Mouse (Mus musculus) heart, embryonic 16.5 days (tissue): ENCODE measurements around the gene Gm7544. TPM values are rescaled to one million over a fixed set of nuclear protein-coding genes. Genes with fewer than 3 reads are reported as not detected.
"Not testable (repeated sequence)": the region's sequence is repeated elsewhere in the genome, so short reads cannot be mapped to it uniquely, and the experiment has no call there.

ENCODE experiments used
- ATAC-seq: fragments of 200-750 bp; cut with Nextera tagmentation; replicated peaks from 2 replicates; pipeline ENCODE4 v1.8.0; 2017; ENCODE audit warnings: moderate number of reproducible peaks; ENCODE audit not compliant: insufficient read depth, low FRiP score; ENCODE audit errors: extremely low read depth
- H3K27ac ChIP-seq: fragments of 300-500 bp; sonication (generic); 2 replicates; pipeline ENCODE4 v1.5.1; 2014; ENCODE audit warnings: mild to moderate bottlenecking, low read length, control low read depth, moderate library complexity
- H3K27me3 ChIP-seq: fragments of 300-500 bp; sonication (generic); 2 replicates; pipeline ENCODE4 v1.6.1; 2014; ENCODE audit warnings: low read length, mixed read lengths; ENCODE audit not compliant: control insufficient read depth, insufficient read depth
- H3K36me3 ChIP-seq: fragments of 300-500 bp; sonication (generic); 2 replicates; pipeline ENCODE4 v1.6.1; 2014; ENCODE audit not compliant: control insufficient read depth, insufficient read depth
- H3K4me1 ChIP-seq: fragments of 300-500 bp; sonication (generic); 2 replicates; pipeline ENCODE4 v1.6.1; 2014; ENCODE audit warnings: low read length, mixed read lengths; ENCODE audit not compliant: control insufficient read depth, insufficient read depth
- H3K4me2 ChIP-seq: fragments of 300-500 bp; sonication (generic); 2 replicates; pipeline ENCODE4 v1.6.1; 2014; ENCODE audit warnings: low read depth, mild to moderate bottlenecking, control low read depth, low read length
- H3K4me3 ChIP-seq: fragments of 300-500 bp; sonication (generic); 2 replicates; pipeline ENCODE4 v1.5.1; 2014; ENCODE audit warnings: mild to moderate bottlenecking, control low read depth, low read length
- H3K9ac ChIP-seq: fragments of 300-500 bp; sonication (generic); 2 replicates; pipeline ENCODE4 v1.6.1; 2014; ENCODE audit warnings: low read length, control low read depth
- H3K9me3 ChIP-seq: fragments of 300-500 bp; sonication (generic); replicated peaks from 2 replicates; pipeline ENCODE4 v1.6.1; 2016; ENCODE audit warnings: low read length; ENCODE audit not compliant: control insufficient read depth
- WGBS: fragments of 180-500 bp; shearing (Covaris S2); extraction: QIAGEN DNeasy Blood & Tissue Kit; methylation state at CpG from one replicate; pipeline ENCODE4 v1.1.7; 2014; 5-methylcytosine and 5-hydroxymethylcytosine counted together
- polyA plus RNA-seq: library from polyadenylated mRNA; unstranded; fragments of >200 nt; fragmentation: Nextera tagmentation; extraction: Ambion mirVana; gene quantifications from 2 replicates; pipeline ENCODE4 v1.2.1, GENCODE M21; 2015

The Gm7544 gene
- polyA plus RNA-seq, 1 experiment from 2014 or later, result not detected

DNA sequence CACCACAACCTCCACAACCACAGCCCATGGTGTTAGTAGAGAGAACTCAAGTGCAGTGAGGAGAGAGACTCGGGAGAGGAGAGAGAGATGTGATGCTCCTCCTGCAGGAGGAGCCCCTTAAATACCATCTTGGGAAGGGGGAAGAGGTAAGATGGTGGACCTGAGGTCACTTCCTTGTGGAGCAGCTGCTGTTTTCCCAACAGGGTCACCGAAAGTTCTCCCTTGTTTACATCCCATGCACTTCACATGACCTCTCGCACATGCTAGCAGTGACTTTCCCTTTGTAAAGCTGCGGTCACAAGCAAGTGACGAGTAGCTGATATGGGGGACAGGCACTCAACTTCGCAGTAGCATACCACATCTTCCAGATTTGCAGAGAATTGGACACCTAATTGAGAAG lies 12.5 kb downstream of the Gm7544 start, which contains the start of gene A030003K21Rik:
TSS of gene A030003K21Rik (minus strand) at position 94 of the 400 bp plus-strand sequence.
- H3K4me1 ChIP-seq, H3K36me3 ChIP-seq, H3K4me2 ChIP-seq, ATAC-seq, H3K4me3 ChIP-seq, H3K27me3 ChIP-seq, H3K9ac ChIP-seq, H3K27ac ChIP-seq: not testable (repeated sequence)
- no CpG with 5 or more reads among the region's 6 CpGs for WGBS
- peaks cover 11% of the 10 kb centered on the region; the same call in 1 of the 2 replicates for H3K9me3 ChIP-seq

- H3K9ac ChIP-seq, H3K4me1 ChIP-seq, H3K27ac ChIP-seq, ATAC-seq, H3K4me3 ChIP-seq, H3K27me3 ChIP-seq, H3K36me3 ChIP-seq, H3K4me2 ChIP-seq: not testable (repeated sequence)
- WGBS, result 80% methylated on average over 1 of the region's 2 CpGs
- peaks cover 11% of the 10 kb centered on the region; the same call in 1 of the 2 replicates for H3K9me3 ChIP-seq
Measured at GRCm38 (mm10) chr1:82942505-82942904, 13.3 kb downstream of the Gm7544 start.

DNA sequence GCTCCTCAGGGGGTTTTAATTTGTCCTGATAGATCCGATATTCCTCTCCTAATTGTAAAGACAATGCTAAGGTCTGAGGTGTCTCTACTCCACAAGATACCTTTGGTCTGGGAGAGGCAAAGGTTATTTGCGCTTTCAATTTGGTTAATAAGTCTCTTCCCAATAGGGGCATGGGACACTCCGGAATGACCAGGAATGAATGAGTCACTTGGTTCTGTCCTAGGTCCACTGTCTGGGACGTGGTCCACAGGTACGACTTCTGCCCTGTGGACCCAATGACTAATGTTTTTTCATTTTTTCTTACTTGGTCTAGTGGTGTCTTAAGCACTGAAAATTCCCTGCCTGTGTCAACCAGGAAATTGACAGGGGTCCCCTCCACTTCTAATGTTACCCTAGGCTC lies 17.1 kb downstream of the Gm7544 start:
- WGBS, result 90% methylated on average over 5 of the region's 5 CpGs
- Histone ChIP-seq H3K27ac (no peak overlapping the region), H3K27me3 (no peaks in the 10 kb centered on the region), H3K4me3 (no peak overlapping the region), H3K9ac (no peak overlapping the region), H3K4me1 (no peaks in the 10 kb centered on the region), H3K36me3 (no peaks in the 10 kb centered on the region), H3K4me2 (no peak overlapping the region), H3K9me3 (peaks cover 11% of the 10 kb centered on the region)
- ATAC-seq, result no peak

DNA sequence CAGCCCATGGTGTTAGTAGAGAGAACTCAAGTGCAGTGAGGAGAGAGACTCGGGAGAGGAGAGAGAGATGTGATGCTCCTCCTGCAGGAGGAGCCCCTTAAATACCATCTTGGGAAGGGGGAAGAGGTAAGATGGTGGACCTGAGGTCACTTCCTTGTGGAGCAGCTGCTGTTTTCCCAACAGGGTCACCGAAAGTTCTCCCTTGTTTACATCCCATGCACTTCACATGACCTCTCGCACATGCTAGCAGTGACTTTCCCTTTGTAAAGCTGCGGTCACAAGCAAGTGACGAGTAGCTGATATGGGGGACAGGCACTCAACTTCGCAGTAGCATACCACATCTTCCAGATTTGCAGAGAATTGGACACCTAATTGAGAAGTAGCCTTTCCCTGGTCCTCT lies 24.5 kb downstream of the Gm7544 start, which contains the start of gene Gm6217:
TSS of gene Gm6217 (minus strand) at position 74 of the 400 bp plus-strand sequence.
- not testable (repeated sequence) for H3K27ac ChIP-seq, ATAC-seq, H3K9me3 ChIP-seq, H3K4me3 ChIP-seq, H3K4me1 ChIP-seq, H3K27me3 ChIP-seq, H3K9ac ChIP-seq, H3K4me2 ChIP-seq, H3K36me3 ChIP-seq
- no CpG with 5 or more reads among the region's 6 CpGs for WGBS

- not testable (repeated sequence) for H3K9ac ChIP-seq, H3K9me3 ChIP-seq, H3K27ac ChIP-seq, H3K4me3 ChIP-seq, H3K4me2 ChIP-seq, H3K4me1 ChIP-seq, H3K27me3 ChIP-seq, ATAC-seq, H3K36me3 ChIP-seq
- WGBS, result 91% methylated on average over 3 of the region's 3 CpGs
Measured at GRCm38 (mm10) chr1:82930558-82930957, 25.3 kb downstream of the Gm7544 start.

GRCm38 (mm10) chr1:82924650-82925049 lies 31.2 kb downstream of the Gm7544 start, which contains the start of gene A030014E15Rik:
TSS of gene A030014E15Rik (plus strand) at chr1:82924917.
- no peaks in the 10 kb centered on the region for H3K4me1 ChIP-seq
- WGBS, result 82% methylated on average over 6 of the region's 6 CpGs

DNA sequence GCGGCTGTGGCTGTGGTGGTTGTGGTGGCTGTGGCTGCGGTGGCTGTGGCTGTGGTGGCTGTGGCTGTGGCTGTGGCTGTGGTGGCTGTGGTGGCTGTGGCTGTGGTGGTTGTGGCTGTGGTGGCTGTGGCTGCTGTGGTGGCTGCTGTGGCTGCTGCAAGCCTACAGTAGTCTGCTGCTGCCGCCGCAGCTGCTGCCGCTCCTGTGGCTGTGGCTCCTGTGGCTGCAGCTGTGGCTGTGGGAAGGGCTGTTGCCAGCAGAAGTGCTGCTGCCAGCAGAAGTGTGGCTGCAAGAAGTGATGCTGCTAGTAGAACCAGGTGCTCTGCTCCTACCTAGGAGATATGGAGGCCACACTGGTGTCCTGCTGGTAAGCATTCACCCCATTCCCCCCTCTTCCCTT lies 42.4 kb downstream of the Gm7544 start:
- not testable (repeated sequence) for H3K4me3 ChIP-seq, H3K4me2 ChIP-seq, H3K9me3 ChIP-seq, H3K9ac ChIP-seq, ATAC-seq, H3K27me3 ChIP-seq, H3K4me1 ChIP-seq, H3K27ac ChIP-seq, H3K36me3 ChIP-seq
- WGBS, result 86% methylated on average over 4 of the region's 5 CpGs

More at GRCm38 (mm10) chr1:82924650-82925049, 31.2 kb downstream of the Gm7544 start, which contains the start of gene A030014E15Rik:
- Histone ChIP-seq H3K9ac (no peak within 1 kb of the TSS), H3K36me3 (no peaks in the 10 kb centered on the region), H3K27ac (no peak within 1 kb of the TSS), H3K27me3 (no peaks in the 10 kb centered on the region), H3K9me3 (no peaks in the 10 kb centered on the region), H3K4me2 (no peak within 1 kb of the TSS), H3K4me3 (no peak within 1 kb of the TSS)
- ATAC-seq, result no peak

- no peaks in the 10 kb centered on the region for H3K27me3 ChIP-seq
- no peak for ATAC-seq
- H3K4me2 ChIP-seq, result no peak within 1 kb of the TSS
- H3K9me3 ChIP-seq, result no peaks in the 10 kb centered on the region
- no peaks in the 10 kb centered on the region for H3K36me3 ChIP-seq
- 83% methylated on average over 3 of the region's 3 CpGs for WGBS
- H3K4me3 ChIP-seq, result no peak within 1 kb of the TSS
- no peak within 1 kb of the TSS for H3K9ac ChIP-seq
- H3K4me1 ChIP-seq, result no peaks in the 10 kb centered on the region
- no peak within 1 kb of the TSS for H3K27ac ChIP-seq
Measured at GRCm38 (mm10) chr1:82913025-82913424, 42.8 kb downstream of the Gm7544 start, which contains the start of gene A030005L19Rik. TSS of gene A030005L19Rik (plus strand) at chr1:82913325.

GRCm38 (mm10) chr1:82905886-82906285 lies 49.9 kb downstream of the Gm7544 start:
- peaks cover 16% of the 10 kb centered on the region for H3K36me3 ChIP-seq
- no peaks in the 10 kb centered on the region for H3K4me1 ChIP-seq
- WGBS, result 47% methylated on average over 3 of the region's 3 CpGs
- H3K9me3 ChIP-seq, result no peaks in the 10 kb centered on the region
- H3K4me2 ChIP-seq, result no peak overlapping the region
- no peak for ATAC-seq
- H3K27me3 ChIP-seq, result no peaks in the 10 kb centered on the region
- no peak overlapping the region for H3K4me3 ChIP-seq
- no peak overlapping the region for H3K9ac ChIP-seq
- no peak overlapping the region for H3K27ac ChIP-seq
